Mouse (Mus musculus): ENCODE measurements at regions not wholly inside any gene's neighbourhood (a gene's known extent, or its start where the extent isn't known, plus 50 kb on each side); places are given as distances from the start of the nearest gene placed in this dataset.

DNA sequence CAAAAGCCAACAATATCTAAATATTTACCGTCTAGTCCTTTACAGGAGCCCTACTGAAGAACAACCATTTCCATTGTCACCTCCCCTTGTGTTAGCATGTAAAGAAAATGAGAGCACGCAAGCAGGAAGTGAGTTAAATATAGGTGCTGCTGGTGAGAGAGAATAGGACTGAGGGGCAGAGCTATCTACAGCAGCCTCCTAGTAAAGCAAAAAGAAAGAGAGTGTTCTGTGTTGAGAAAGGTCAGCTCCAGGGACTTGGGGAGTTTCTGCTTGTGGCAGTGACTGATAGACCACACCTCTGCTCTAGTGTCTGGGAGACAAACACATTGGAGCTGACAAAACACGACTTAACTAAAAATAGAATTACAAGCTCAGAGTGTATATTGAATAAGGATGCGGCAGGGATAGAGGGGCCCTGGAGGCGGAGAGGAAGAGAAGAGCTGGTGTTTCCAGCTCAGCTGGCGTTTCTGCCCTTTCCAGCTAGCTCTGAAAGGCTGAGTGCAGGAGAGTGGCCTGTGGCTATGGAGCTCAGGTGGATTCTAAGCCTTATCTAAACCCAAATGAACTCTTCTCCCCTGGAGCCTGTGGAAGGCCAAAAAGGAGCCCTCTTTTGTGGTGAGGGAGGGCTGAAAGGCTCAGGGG, 752.4 kb downstream of the Utrn start:
- Histone ChIP-seq H3K4me2 (replicated peaks; ENCODE audit: low read depth, low read length) (no peak overlapping the region), H3K27me3 (replicated peaks; ENCODE audit: insufficient read depth, low read length) (no peaks in the 10 kb centered on the region), H3K27ac (ENCODE audit: low read length) (no peak overlapping the region), H3K36me3 (ENCODE audit: insufficient read depth, low read length) (no peaks in the 10 kb centered on the region), H3K9ac (replicated peaks; ENCODE audit: low read depth) (no peak overlapping the region), H3K4me1 (ENCODE audit: insufficient read depth, low read depth, low read length) (no peaks in the 10 kb centered on the region), H3K4me3 (ENCODE audit: low read depth, low read length) (no peak overlapping the region), H3K9me3 (ENCODE audit: low read length) (no peaks in the 10 kb centered on the region)
- DNase-seq (ENCODE audit: low spot score) (no peak), ATAC-seq (no peak)
- WGBS, result 42% methylated on average over 6 of the region's 6 CpGs
- no peak for TF ChIP-seq CTCF (IDR thresholded peaks at IDR 0.05)
- no peak for TF ChIP-seq EP300 (IDR thresholded peaks at IDR 0.05)

GRCm38 (mm10) chr10:12124272-12124671, 744.9 kb downstream of the Utrn start:
- WGBS, result 52% methylated on average over 2 of the region's 2 CpGs
- no peak for TF ChIP-seq CTCF (IDR thresholded peaks at IDR 0.05)
- no peak for TF ChIP-seq EP300 (IDR thresholded peaks at IDR 0.05)
- H3K4me1 ChIP-seq (ENCODE audit: insufficient read depth, low read depth, low read length), result no peaks in the 10 kb centered on the region
- no peak for DNase-seq (ENCODE audit: low spot score)
- no peaks in the 10 kb centered on the region for H3K27me3 ChIP-seq (replicated peaks; ENCODE audit: insufficient read depth, low read length)
- no peak overlapping the region for H3K4me2 ChIP-seq (replicated peaks; ENCODE audit: low read depth, low read length)
- H3K4me3 ChIP-seq (ENCODE audit: low read depth, low read length), result no peak overlapping the region
- H3K27ac ChIP-seq (ENCODE audit: low read length), result no peak overlapping the region
- H3K9me3 ChIP-seq (ENCODE audit: low read length), result no peaks in the 10 kb centered on the region
- no peak overlapping the region for H3K9ac ChIP-seq (replicated peaks; ENCODE audit: low read depth)
- no peak for ATAC-seq
- H3K36me3 ChIP-seq (ENCODE audit: insufficient read depth, low read length), result no peaks in the 10 kb centered on the region

GRCm38 (mm10) chr10:12129486-12129885, 739.7 kb downstream of the Utrn start:
- no peak for TF ChIP-seq EP300 (IDR thresholded peaks at IDR 0.05)
- TF ChIP-seq CTCF (IDR thresholded peaks at IDR 0.05), result no peak
- no peaks in the 10 kb centered on the region for H3K9me3 ChIP-seq (ENCODE audit: low read length)
- no peaks in the 10 kb centered on the region for H3K4me1 ChIP-seq (ENCODE audit: insufficient read depth, low read depth, low read length)
- H3K4me3 ChIP-seq (ENCODE audit: low read depth, low read length), result no peak overlapping the region
- no peak overlapping the region for H3K4me2 ChIP-seq (replicated peaks; ENCODE audit: low read depth, low read length)
- no peaks in the 10 kb centered on the region for H3K36me3 ChIP-seq (ENCODE audit: insufficient read depth, low read length)
- 52% methylated on average over 3 of the region's 3 CpGs for WGBS
- no peak overlapping the region for H3K9ac ChIP-seq (replicated peaks; ENCODE audit: low read depth)
- DNase-seq (ENCODE audit: low spot score), result no peak
- no peak for ATAC-seq
- no peaks in the 10 kb centered on the region for H3K27me3 ChIP-seq (replicated peaks; ENCODE audit: insufficient read depth, low read length)
- no peak overlapping the region for H3K27ac ChIP-seq (ENCODE audit: low read length)

DNA sequence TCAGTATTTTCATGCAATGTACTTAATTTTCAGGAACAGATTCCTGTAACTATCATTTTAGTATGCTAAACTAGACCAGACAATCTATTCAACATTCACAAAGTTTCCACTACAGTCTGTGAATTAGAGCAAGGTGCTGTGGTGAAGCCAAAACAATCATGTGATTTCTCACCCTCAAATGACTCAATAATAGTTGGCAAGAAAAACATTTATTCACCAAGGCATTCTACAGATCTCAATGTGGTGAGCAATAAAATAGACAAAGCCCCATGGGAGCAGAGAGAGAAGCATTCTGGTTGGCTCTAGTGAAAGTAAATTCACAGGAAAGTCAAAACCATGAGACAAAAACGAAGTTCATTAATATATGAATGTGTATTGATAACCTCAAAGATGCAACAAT, 724.5 kb downstream of the Utrn start:
- TF ChIP-seq CTCF (IDR thresholded peaks at IDR 0.05), result no peak
- no peak for TF ChIP-seq EP300 (IDR thresholded peaks at IDR 0.05)
- no peaks in the 10 kb centered on the region for H3K9me3 ChIP-seq (ENCODE audit: low read length)
- no peak for DNase-seq (ENCODE audit: low spot score)
- H3K27ac ChIP-seq (ENCODE audit: low read length), result no peak overlapping the region
- H3K36me3 ChIP-seq (ENCODE audit: insufficient read depth, low read length), result no peaks in the 10 kb centered on the region
- no peaks in the 10 kb centered on the region for H3K27me3 ChIP-seq (replicated peaks; ENCODE audit: insufficient read depth, low read length)
- no peak for ATAC-seq
- 30% methylated on average over 1 of the region's 1 CpGs for WGBS
- H3K4me1 ChIP-seq (ENCODE audit: insufficient read depth, low read depth, low read length), result no peaks in the 10 kb centered on the region
- no peak overlapping the region for H3K4me2 ChIP-seq (replicated peaks; ENCODE audit: low read depth, low read length)
- no peak overlapping the region for H3K4me3 ChIP-seq (ENCODE audit: low read depth, low read length)
- no peak overlapping the region for H3K9ac ChIP-seq (replicated peaks; ENCODE audit: low read depth)

DNA sequence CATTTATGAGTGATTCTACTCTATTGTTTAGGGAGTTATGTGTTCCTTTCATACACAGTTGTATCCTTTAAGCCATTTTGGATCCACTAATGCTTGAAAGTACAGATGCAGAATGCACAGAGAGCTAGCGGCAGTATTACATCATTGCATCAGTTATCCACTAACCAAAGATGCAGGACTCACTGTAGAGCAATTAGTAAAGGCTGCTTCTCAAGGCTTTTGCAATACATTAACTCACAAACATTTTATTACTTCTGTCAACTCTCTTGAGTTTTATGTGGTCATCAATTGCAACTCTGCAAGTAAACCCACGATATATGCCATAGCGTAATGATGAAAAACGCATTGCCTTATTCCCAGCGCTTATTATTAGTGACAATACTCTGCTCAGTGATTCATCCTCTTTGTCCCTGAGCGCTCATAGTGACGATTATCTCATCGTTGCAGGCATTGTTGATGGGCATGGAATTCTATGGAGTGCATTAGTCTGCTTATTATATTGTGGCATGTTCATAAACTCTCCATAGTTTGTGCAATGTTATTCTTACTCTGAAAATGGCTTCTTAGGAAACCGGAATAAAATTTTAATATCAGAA, 722.1 kb downstream of the Utrn start:
- Histone ChIP-seq H3K4me1 (ENCODE audit: insufficient read depth, low read depth, low read length) (no peaks in the 10 kb centered on the region), H3K9ac (replicated peaks; ENCODE audit: low read depth) (no peak overlapping the region), H3K27me3 (replicated peaks; ENCODE audit: insufficient read depth, low read length) (no peaks in the 10 kb centered on the region), H3K27ac (ENCODE audit: low read length) (no peak overlapping the region), H3K9me3 (ENCODE audit: low read length) (no peaks in the 10 kb centered on the region), H3K4me3 (ENCODE audit: low read depth, low read length) (no peak overlapping the region), H3K36me3 (ENCODE audit: insufficient read depth, low read length) (no peaks in the 10 kb centered on the region), H3K4me2 (replicated peaks; ENCODE audit: low read depth, low read length) (no peak overlapping the region)
- WGBS, result 91% methylated on average over 9 of the region's 9 CpGs
- ATAC-seq (no peak), DNase-seq (ENCODE audit: low spot score) (no peak)
- TF ChIP-seq CTCF (IDR thresholded peaks at IDR 0.05), result no peak
- no peak for TF ChIP-seq EP300 (IDR thresholded peaks at IDR 0.05)

- Histone ChIP-seq H3K27me3 (replicated peaks; ENCODE audit: insufficient read depth, low read length) (no peaks in the 10 kb centered on the region), H3K27ac (ENCODE audit: low read length) (no peak overlapping the region), H3K36me3 (ENCODE audit: insufficient read depth, low read length) (no peaks in the 10 kb centered on the region), H3K9ac (replicated peaks; ENCODE audit: low read depth) (no peak overlapping the region), H3K4me3 (ENCODE audit: low read depth, low read length) (no peak overlapping the region), H3K4me2 (replicated peaks; ENCODE audit: low read depth, low read length) (no peak overlapping the region), H3K9me3 (ENCODE audit: low read length) (no peaks in the 10 kb centered on the region), H3K4me1 (ENCODE audit: insufficient read depth, low read depth, low read length) (no peaks in the 10 kb centered on the region)
- no peak for ATAC-seq
- WGBS, result 68% methylated on average over 3 of the region's 3 CpGs
- peak; percentile 12 for DNase-seq (ENCODE audit: low spot score)
- TF ChIP-seq CTCF (IDR thresholded peaks at IDR 0.05), result no peak
- no peak for TF ChIP-seq EP300 (IDR thresholded peaks at IDR 0.05)
These were observed 698.9 kb downstream of the Utrn start for GRCm38 (mm10) chr10:12170243-12170642.
